In the genomic region with DNA sequence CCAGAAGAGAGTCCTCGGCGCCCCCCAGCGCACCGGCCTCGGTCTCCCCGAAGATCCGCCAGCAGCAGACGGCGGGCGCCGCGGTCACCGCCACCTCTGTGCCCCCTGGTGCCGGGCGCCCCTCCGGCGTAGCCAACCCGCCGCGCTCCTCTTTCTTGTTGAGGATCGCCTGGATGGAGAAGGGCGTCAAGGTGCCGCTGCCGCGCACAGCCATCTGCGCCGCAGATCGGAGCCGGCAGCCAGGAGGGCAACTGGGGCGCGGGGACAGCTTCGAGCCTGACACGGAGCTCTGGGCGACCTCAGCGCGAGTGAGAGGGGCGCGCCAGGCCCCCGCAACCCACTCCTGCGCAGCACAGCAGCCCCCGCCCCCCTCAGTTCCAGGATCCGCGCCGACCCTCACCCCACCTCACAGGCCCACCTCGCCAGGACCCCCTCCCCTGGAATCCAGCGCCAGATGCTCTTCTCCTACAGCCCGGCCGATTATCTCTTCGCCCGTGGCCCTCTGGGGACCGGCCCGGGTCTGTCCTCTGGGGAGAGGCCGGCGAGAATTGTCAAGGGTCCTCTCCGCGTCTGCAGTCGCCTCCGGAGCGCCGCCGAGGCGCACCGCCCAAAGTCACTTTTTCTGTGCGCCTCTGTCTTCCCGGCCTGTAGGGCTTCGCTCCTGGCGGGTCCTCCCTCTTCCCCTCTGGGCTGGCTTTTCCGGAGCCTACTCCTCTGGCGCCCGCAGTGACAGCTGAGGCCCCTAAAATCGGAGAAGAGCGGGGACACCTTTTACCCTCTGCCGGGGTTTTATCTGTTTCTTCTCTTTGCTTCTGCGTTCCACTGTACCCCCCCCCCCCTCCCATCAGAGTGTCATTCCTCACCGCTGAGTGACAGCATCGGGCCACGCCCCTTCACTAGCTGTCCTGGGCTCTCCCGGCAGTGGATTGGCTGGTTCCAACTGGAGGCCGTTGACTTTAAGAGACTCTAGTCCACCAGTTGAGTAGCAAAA, we compare ENCODE assay signal across 8 mouse cellular contexts. TPM values are rescaled to one million over a fixed set of nuclear protein-coding genes. Genes with fewer than 3 reads are reported as not detected.
DNase-seq lines count a peak whose midpoint lies in the region; ATAC-seq and TF ChIP-seq lines count a peak whose summit lies in the region.

Gene Nkx3-2, minus strand, starts transcription at position 771 of the 991 bp plus-strand sequence.

- no peak for DNase-seq in lung, adult 2 months
- peak; percentile 66 for DNase-seq in embryonic facial prominence, embryonic 14.5 days (ENCODE audit: low spot score)
- no peak for DNase-seq in layer of hippocampus, adult 18-20 months (ENCODE audit: low spot score in 2 of 2)
- DNase-seq in thymus, postnatal 36 days: no peak
- no peak for DNase-seq in kidney, adult 8-10 months

- peaks cover 81% of the 10 kb centered on the region for H3K27me3 ChIP-seq in lung, embryonic 16.5 days (ENCODE audit: control insufficient read depth, insufficient read depth, low read depth, low read length)
- peaks cover 93% of the 10 kb centered on the region for H3K27me3 ChIP-seq in embryonic facial prominence, embryonic 14.5 days (replicated peaks; ENCODE audit: control insufficient read depth, insufficient read depth, low read length)
- peaks cover 88% of the 10 kb centered on the region for H3K27me3 ChIP-seq in limb, embryonic 13.5 days
- H3K27me3 ChIP-seq in stomach, embryonic 14.5 days (ENCODE audit: control insufficient read depth, insufficient read depth, low read length): peaks cover 39% of the 10 kb centered on the region

- H3K9me3 ChIP-seq in lung, embryonic 16.5 days (ENCODE audit: control insufficient read depth, low read length): no peaks in the 10 kb centered on the region
- no peaks in the 10 kb centered on the region for H3K9me3 ChIP-seq in embryonic facial prominence, embryonic 14.5 days (ENCODE audit: control insufficient read depth, low read length)
- H3K9me3 ChIP-seq in limb, embryonic 13.5 days: no peaks in the 10 kb centered on the region
- no peaks in the 10 kb centered on the region for H3K9me3 ChIP-seq in stomach, embryonic 14.5 days (ENCODE audit: control insufficient read depth, low read depth, low read length)

- H3K4me2 ChIP-seq in lung, embryonic 16.5 days (ENCODE audit: low read depth, low read length): peak within 1 kb of the TSS; percentile 56
- H3K4me2 ChIP-seq in embryonic facial prominence, embryonic 14.5 days (ENCODE audit: low read depth, low read length): peak within 1 kb of the TSS; percentile 65
- H3K4me2 ChIP-seq in limb, embryonic 13.5 days (replicated peaks): peak within 1 kb of the TSS; percentile 75
- peak within 1 kb of the TSS; percentile 53 for H3K4me2 ChIP-seq in stomach, embryonic 14.5 days (replicated peaks; ENCODE audit: low read depth, low read length)

- ATAC-seq in lung, embryonic 16.5 days (ENCODE audit: low read depth): peak; percentile 44
- ATAC-seq in embryonic facial prominence, embryonic 14.5 days (ENCODE audit: low read depth): peak; percentile 56
- peak; percentile 77 for ATAC-seq in limb, embryonic 13.5 days (ENCODE audit: low FRiP score, low read depth)
- peak; percentile 71 for ATAC-seq in stomach, embryonic 14.5 days (ENCODE audit: insufficient number of reproducible peaks, insufficient read depth, low FRiP score, low read depth)

- H3K36me3 ChIP-seq in lung, embryonic 16.5 days (ENCODE audit: control insufficient read depth, insufficient read depth, low read length): no peaks in the 10 kb centered on the region
- H3K36me3 ChIP-seq in embryonic facial prominence, embryonic 14.5 days (ENCODE audit: control insufficient read depth, insufficient read depth, low read length): no peaks in the 10 kb centered on the region
- 0 out of 2 replicates have a peak, but pooled peaks cover 3% of the 10 kb centered on the region for H3K36me3 ChIP-seq in limb, embryonic 13.5 days
- no peaks in the 10 kb centered on the region for H3K36me3 ChIP-seq in stomach, embryonic 14.5 days (ENCODE audit: control insufficient read depth, insufficient read depth, low read length)

- TF ChIP-seq POLR2A in lung, adult 2 months (IDR thresholded peaks at IDR 0.05; ENCODE audit: borderline replicate concordance, extremely low read depth, low read depth, low read length): no peak

- no peak for TF ChIP-seq CTCF in lung, adult 2 months (IDR thresholded peaks at IDR 0.05; ENCODE audit: insufficient read depth, low read length)

- under 1% methylated on average over 56 of the region's 79 CpGs for WGBS in lung, embryonic 16.5 days
- WGBS in lung, adult 2 months: under 1% methylated on average over 79 of the region's 79 CpGs
- WGBS in embryonic facial prominence, embryonic 14.5 days: under 1% methylated on average over 29 of the region's 79 CpGs
- WGBS in limb, embryonic 13.5 days: under 1% methylated on average over 79 of the region's 79 CpGs
- WGBS in stomach, embryonic 14.5 days: under 1% methylated on average over 78 of the region's 79 CpGs

- H3K27ac ChIP-seq in lung, embryonic 16.5 days (ENCODE audit: low read length): no peak within 1 kb of the TSS
- H3K27ac ChIP-seq in embryonic facial prominence, embryonic 14.5 days (replicated peaks; ENCODE audit: low read depth, low read length): no peak within 1 kb of the TSS
- H3K27ac ChIP-seq in limb, embryonic 13.5 days: peak within 1 kb of the TSS; percentile 73; the same call in 1 of the 2 replicates
- peak within 1 kb of the TSS; percentile 81; the same call in 1 of the 2 replicates for H3K27ac ChIP-seq in stomach, embryonic 14.5 days (ENCODE audit: low read length)

- H3K9ac ChIP-seq in lung, embryonic 16.5 days (ENCODE audit: low read length): no peak within 1 kb of the TSS
- H3K9ac ChIP-seq in embryonic facial prominence, embryonic 14.5 days (ENCODE audit: low read depth, low read length): peak within 1 kb of the TSS; percentile 53
- peak within 1 kb of the TSS; percentile 80 for H3K9ac ChIP-seq in limb, embryonic 13.5 days
- H3K9ac ChIP-seq in stomach, embryonic 14.5 days (replicated peaks; ENCODE audit: low read depth, low read length): peak within 1 kb of the TSS; percentile 53

- H3K4me3 ChIP-seq in lung, embryonic 16.5 days (ENCODE audit: low read length): peak within 1 kb of the TSS; percentile 42
- H3K4me3 ChIP-seq in lung, adult 2 months (replicated peaks; ENCODE audit: extremely low read depth, low read depth, low read length): no peak within 1 kb of the TSS
- H3K4me3 ChIP-seq in embryonic facial prominence, embryonic 14.5 days (ENCODE audit: low read depth, low read length): peak within 1 kb of the TSS; percentile 44
- peak within 1 kb of the TSS; percentile 56 for H3K4me3 ChIP-seq in limb, embryonic 13.5 days
- peak within 1 kb of the TSS; percentile 47 for H3K4me3 ChIP-seq in stomach, embryonic 14.5 days (ENCODE audit: low read depth, low read length)

- H3K4me1 ChIP-seq in lung, embryonic 16.5 days (replicated peaks; ENCODE audit: control insufficient read depth, insufficient read depth, low read length): peaks cover 10% of the 10 kb centered on the region; the same call in 1 of the 2 replicates
- H3K4me1 ChIP-seq in lung, adult 2 months (ENCODE audit: control insufficient read depth, insufficient read depth, low read length): peaks cover 6% of the 10 kb centered on the region
- peaks cover 18% of the 10 kb centered on the region; the same call in 1 of the 2 replicates for H3K4me1 ChIP-seq in embryonic facial prominence, embryonic 14.5 days (ENCODE audit: control insufficient read depth, insufficient read depth, low read length)
- peaks cover 38% of the 10 kb centered on the region for H3K4me1 ChIP-seq in limb, embryonic 13.5 days
- H3K4me1 ChIP-seq in stomach, embryonic 14.5 days (ENCODE audit: control insufficient read depth, insufficient read depth, low read length): peaks cover 10% of the 10 kb centered on the region; the same call in 1 of the 2 replicates

RNA-seq across cellular contexts. Expression of gene Nkx3-2, which starts in this region (rescaled TPM):
- polyA plus RNA-seq in lung, embryonic 16.5 days (2015; fragmentation: Nextera tagmentation; extraction: Ambion mirVana): not detected in 2 replicates
- not detected in 2 replicates for polyA plus RNA-seq in lung, adult 2 months (2012; rRNA removed)
- 1.2 and 1.6 TPM in 2 replicates for polyA plus RNA-seq in embryonic facial prominence, embryonic 14.5 days (2014; fragmentation: Nextera tagmentation; extraction: Ambion mirVana)
- 5.2 and 5.7 TPM in 2 replicates for polyA plus RNA-seq in limb, embryonic 13.5 days (2015; fragmentation: Nextera tagmentation; extraction: Ambion mirVana)
- polyA plus RNA-seq in stomach, embryonic 14.5 days (2014; fragmentation: Nextera tagmentation; extraction: Ambion mirVana): 2.0 and 2.8 TPM in 2 replicates
- total RNA-seq in layer of hippocampus, adult 18-20 months (2021): not detected

Comparison
In these comparisons a context has a peak if more than half of its experiments do, and no peak if none do; other contexts are left out.
1. Peak in ATAC-seq, H3K4me3 ChIP-seq and H3K4me2 ChIP-seq in lung, embryonic 16.5 days; RNA of the gene not detected or under 1 TPM.
2. H3K27ac ChIP-seq: peak in limb, embryonic 13.5 days (single experiment) and stomach, embryonic 14.5 days (single experiment); none in lung, embryonic 16.5 days (single experiment) and embryonic facial prominence, embryonic 14.5 days (single experiment).
3. Peak in every context shown above with its lines, with median percentiles within 50 percentile points of each other: ATAC-seq and H3K4me2 ChIP-seq.